Mouse (Mus musculus) common myeloid progenitor, adult 5-6 weeks (primary cell): ENCODE measurements around the gene Xaf1. TPM values are rescaled to one million over a fixed set of nuclear protein-coding genes. Genes with fewer than 3 reads are reported as not detected.

ENCODE experiments used
- ATAC-seq: replicated peaks from 2 replicates; pipeline ENCODE4 v1.8.0; 2016; ENCODE audit warnings: low read depth, mild to moderate bottlenecking, moderate TSS enrichment, inconsistent platforms; ENCODE audit not compliant: poor library complexity, severe bottlenecking
- total RNA-seq: library from RNA; stranded (forward); fragments of 200-1000, 187-1606 nt; gene quantifications from 2 replicates; pipeline ENCODE4 v1.2.3, GENCODE M21; 2017

Gene Xaf1
- 12.7 and 14.6 TPM in 2 replicates for total RNA-seq

DNA sequence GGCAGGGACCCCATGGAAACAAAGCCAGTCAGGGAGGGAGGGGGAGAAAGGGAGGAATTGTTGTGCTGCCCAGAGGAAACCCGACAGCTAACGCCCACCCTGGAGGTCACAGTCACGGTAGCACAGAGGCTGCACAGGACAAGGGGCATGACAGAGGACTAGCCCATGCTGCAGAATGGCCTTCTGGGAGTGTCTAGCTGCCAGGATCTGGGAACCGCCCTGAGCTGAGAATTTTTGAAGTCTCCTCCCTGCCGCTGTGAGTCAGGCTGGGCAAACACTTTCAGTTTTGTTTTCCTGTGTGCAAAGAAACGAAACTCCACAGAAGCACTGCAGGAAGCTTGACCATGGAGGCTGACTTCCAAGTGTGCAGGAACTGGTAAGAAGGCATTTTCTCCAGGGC, at the start of gene Xaf1:
Gene Xaf1, plus strand, starts transcription at position 296 of the 400 bp plus-strand sequence.
- peak; percentile 93 for ATAC-seq

DNA sequence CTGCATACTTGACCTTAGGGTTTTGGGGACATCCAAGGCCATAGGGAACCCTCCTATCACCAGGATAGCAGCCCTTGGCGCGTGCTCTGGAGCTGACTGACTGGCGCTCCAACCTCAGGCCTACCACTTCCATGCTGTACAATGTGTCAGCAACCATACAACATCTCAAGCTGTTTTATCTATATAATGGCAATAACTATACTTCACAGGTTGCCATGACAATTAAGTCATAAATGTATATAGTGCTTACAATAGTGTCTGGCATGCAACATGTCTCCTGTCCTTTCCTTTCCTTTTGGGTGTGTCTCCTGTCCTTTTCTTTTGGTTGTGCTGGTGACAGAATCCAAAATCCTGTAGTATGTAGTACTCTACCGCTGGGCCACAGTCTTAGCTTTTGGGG, 45.8 kb upstream of the Xaf1 start:
- no peak for ATAC-seq

DNA sequence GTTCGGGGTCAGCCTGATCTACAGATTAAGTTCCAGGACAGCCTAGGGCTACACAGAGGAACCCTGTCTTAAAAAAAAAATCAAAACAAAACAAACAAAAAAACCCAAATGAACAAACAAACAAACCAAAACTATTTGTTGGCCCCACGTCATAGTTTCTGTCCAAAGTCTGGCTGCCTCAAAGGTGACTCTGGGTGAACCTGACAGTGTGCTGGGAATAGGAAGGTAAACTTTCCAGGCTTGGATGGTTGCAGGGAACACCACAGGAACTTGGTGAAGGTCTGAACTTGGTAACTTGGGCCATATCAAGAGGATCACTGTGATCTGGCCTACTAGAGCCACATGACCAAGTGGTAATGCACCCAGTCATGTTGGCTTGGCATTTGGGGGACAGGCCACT, 45.0 kb upstream of the Xaf1 start:
- ATAC-seq, result no peak

DNA sequence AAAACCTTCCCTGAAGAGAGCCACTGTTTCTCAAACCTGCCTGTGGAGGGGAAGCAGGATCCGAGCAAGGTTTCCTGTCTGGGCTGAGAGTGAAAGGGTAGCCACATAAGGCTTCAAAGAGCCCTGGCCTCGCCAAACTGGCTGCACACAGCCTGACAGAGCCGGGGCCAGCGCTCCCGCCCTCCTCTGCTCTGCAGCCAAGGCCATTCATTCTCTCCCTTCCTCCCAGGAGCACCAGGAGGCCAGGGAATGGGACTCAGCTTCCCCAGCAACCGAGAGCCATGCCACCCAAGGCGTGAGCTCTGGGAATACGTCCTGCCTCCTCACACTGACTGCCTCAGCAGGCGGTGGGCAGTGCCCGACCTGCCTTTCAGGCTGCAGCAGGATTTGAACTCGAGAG, 35.9 kb upstream of the Xaf1 start:
- ATAC-seq, result no peak

DNA sequence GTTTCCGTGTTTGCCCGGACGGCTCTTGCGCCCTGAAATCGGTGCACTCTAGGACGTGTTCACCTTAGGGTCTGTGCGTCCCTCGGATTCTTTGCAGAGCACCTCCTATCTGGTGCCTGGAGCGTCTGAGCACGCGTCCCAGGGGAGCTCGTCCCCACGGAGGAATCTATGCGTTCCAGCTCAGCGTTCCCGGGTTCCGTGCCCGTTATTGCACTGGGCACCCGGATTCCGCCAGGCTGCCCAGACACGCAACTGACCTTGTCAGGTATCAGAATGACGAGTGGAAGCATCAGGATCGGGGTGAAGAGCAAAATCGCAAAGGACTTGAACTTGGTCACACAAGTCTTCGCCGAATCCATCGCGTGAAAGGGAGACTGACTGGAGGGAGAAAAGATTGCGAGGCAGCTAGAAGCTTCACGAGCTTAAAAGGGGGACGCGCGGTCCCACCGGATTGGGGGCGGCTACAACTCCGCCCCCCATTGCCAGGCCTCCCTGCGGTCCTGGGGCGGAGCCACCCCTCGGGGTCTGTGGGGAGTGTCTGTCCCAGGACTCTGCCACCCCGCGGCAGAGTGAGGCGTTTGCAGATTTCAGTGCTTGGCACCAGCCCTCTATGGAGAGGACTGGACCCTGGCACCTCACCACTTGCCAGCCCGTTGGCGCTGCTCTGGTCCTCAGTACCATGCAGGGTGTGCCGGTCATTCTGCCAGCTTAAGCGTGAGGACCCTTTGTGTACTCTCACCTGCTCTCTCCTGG, 35.0 kb upstream of the Xaf1 start:
- ATAC-seq, result peak; percentile 95

DNA sequence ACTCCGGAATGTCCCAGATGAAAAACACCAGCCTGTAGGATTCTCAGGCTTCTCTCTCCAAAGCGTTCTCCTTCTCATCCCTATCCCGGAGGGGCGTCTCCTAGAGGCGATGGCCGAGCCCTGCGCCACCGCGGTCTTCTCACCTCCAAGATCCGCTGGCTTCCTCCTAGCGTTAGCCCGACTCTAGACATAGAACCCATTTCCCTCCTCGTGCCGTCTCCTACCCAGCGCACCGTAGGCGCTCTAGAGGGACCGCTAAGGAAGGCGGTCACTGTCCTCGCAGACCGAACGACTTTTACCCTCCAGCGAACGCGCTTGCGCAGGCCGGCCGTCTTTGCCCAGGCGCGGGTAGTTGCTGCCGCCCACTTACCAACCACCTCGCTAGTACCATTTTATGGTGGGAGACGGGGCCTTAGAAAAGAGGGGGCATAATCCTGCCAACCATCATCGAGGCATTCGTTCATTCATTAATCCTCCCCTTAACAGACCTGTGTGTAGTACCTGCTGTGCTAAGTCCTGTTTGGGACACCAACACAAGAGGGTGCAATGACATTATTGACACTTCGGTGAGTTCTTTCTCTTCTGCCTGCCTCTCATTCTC, 34.4 kb upstream of the Xaf1 start, which contains the start of gene Slc13a5:
Gene Slc13a5, minus strand, starts transcription at position 263 of the 601 bp plus-strand sequence.
- peak; percentile 57 for ATAC-seq

DNA sequence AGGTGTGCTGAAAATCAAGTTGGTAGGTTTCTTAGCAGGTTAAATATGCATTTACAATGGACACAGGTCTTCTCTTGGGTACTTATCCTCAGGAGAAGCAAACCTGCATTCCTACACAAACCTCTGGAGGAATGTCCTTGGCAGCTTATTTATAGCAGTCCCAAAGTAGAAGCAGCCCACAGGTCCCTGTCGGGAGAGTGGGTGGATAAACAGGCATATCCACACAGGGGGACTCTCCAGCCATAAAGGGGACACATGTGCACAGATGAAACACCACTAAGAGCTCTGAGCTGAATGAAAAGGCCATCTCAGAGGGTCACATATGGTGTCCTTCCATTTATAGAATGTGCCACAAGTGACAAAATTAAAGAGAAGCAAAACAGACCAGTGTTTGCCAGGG, 29.7 kb upstream of the Xaf1 start:
- no peak for ATAC-seq

DNA sequence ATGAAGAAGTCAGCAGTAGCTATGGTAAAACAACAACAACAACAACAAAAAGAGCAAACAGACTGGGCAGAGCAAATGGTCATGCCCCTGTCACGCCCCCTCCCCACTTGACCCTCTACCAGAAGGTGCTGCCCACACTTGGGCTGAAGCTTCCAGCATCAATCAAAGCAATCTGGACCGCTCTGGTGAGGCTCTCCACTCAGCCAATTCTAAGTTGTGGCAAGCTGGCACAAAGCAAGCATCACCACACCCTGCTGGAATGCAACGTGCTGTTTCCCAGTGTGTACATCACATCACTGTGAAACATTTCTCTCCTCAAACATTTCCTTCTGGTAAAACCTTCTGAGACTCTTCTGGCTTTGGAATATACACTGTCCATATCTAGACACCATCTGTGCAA, 28.1 kb upstream of the Xaf1 start:
- ATAC-seq, result no peak

DNA sequence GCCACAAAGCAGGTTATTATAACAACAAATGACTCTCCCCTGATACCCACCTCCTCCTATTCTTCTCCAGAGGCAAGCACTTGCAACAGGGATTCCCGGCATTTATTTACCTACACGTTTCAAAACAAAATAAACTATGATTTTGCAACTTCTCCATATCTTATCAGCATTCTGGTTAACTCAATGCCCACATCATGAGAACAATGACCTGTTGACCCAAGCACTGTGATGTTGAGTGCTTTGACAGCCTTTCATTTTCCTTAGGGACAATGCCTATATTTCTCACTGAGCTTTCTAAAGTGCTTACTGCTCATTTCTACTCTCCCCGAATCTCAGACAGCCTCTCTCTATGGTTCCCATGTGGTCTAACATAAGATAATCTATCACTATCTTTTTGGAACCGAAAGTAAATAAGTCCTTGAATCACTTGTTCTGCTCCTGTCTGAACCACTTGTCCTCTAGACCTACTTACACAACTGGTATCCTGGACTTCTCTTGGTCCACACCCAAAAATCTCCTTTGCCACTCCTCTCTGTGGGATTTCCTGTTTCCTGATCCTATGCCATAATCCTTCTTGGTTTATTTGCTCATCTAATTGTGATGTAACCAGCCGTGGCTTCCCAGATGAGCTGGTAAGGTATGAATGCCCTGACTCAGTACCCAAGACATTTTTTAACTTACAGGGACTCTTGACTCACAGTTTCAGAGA, 20.1 kb upstream of the Xaf1 start:
- ATAC-seq, result no peak

DNA sequence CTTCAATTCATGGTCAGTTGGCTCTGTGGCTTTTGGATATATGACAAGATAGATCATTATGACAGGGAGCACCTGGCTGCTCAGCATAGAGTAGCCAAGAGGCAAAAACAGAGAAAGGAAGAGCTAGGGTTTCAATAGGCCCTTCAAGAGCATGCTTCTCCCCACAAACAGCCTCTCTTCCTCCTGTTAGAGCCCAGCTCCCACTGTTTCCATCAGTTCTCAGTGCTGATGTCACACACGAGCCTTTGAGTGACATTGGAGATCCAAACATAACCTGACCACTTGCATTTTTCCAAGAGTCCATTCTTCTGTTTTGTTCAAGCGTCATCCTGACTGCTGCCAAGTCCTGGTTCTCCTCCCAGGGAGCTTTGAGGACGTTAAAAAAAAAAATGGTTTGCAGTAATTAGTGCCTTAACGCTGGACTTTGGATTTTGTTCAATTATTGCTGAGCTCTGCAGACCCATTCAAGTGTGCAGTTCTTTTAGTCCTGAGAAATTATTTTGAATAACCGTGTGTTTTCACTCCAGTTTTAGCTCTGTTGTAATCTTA, 19.5 kb upstream of the Xaf1 start:
- ATAC-seq, result no peak

DNA sequence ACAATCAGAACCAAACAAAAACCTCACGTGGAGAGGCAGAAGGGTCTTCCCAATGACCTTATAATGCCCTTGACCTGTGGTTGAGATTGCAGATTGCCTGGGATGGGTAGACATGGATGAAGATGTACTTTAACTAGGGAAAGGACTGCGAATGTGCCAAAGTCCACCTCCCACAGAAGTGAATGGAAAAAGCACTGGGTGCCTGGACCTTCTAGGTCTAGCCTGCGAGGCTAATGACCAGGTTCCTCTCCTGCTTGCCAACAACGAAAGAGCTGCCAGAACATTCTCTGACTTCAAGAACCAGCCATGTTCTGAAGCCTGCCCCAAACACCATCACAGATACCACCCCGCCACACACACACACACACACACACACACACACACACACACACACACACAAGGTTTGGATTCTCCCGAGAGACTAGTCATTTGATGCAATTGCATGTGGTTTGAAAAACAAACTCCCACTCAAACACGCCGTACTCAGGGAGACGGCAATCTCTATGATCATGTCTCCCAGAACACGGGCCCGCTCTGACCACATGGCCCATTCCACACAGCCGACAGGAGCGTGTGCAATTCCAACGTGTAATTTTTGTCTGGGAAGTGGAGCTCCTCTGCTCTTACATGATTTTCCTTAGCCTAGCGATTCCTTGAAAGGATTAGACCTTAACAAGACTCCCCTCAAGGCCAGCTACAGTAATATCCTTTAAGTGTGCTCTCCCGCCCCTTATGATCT, 17.8 kb upstream of the Xaf1 start:
- ATAC-seq, result no peak

DNA sequence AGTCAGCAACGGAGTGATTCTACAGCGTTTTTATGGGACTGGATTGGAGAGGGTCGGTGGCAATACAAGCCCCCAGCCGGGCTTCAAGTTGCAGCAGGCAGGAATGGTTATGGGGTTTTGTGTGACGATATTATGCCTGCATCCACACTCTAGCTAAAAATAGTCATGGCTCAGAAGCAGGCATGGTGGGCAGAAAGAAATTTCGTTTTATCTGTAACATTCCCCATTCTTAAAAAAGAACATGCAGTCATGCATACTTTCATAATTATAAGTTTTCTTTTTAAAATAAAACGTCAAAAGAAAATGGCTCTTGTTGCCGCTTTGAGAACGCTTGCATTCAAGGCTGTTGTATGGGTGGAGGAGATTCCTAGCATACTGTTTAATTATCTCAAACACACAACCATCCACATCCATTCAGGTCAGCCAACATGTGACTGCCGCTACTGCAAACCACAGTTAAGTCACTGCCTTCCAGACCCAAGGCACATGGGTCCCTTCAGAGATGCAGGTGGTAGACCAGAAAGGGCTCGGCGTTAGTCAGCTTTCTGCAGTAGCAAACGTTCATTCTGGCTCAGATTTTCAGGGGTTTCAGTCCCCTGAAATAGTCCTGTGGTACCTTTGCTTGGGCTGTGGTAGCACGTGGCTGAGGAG, 16.8 kb upstream of the Xaf1 start:
- ATAC-seq, result no peak

DNA sequence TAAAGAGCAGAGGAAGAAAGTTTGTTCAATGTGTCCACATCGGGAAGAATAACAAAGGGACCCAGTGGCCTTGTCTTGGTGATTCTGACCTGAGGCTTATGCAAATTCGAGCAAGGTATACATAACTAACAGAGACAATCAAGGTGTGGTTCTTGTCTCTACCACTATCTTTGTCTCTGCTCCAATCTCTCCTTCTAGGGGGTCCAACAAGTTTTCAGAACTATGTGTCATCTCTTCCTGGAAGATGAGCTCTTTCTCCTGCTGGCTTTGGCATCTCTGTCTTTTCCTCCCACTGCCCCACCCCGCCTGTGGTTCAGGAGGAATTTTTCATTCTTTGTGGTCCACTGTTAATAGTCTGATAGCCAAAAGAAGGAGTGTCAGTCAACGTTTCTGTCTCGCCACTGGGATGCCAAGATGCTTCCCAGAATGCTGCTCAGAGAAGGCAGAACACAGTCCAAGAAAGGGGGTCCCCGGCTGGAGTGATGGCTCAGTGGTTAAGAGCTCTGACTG, 15.4 kb upstream of the Xaf1 start:
- ATAC-seq, result no peak

DNA sequence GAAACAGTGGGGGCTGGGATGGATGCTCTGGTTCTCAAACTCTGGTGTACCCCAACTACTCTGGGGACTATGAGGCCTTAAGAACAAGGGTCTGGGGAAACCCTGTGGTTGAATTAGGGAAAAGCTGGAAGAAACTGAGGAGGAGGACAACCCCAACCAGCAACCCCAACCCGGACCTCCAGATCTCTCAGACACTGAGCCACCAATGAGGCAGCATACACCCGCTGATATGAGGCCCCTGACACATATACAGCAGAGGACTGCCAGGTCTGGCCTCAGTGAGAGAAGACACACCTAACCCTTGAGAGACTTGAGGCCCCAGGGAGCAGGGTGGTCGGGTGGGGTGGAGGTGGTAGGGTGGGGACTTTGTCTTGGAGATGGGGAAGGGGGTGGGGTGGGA, 14.8 kb upstream of the Xaf1 start:
- no peak for ATAC-seq

DNA sequence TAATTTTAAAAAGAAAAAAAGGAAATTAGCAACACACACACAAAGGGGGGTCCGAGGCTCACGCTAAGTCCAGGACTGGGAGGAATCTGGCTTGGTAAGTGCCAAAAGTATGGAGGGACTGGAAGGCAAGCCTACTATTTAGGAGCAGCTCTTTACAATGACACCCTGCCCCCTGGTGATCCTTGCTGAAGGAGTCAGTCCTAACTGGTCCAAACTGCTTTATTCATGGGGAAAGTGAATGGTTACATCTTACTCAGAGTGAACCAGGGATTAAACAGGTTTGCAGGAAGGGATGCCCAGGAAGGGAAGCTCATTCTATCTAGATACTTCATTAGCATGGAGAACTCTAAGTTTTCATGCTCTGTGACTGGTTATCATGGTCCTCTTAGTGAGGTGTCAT, 14.3 kb upstream of the Xaf1 start:
- ATAC-seq, result no peak

DNA sequence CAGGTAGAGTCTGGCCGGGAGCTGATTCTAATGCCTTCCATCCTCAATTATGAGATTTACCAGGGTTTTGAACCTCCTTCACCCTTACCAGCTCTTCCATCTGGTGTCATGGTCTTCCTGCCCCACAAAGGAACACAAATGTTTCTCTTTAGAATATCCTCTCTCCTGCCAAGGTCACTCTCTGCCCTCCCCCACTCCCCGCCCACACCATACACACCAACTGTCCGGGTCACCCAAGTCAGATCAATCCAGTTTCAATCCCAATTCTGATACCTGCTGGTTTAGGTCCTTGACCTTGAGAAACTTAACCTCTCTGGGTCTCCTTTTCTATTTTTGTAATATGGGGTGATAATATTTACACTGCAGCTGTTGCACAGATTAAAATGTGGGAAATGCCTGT, 13.9 kb upstream of the Xaf1 start:
- no peak for ATAC-seq

DNA sequence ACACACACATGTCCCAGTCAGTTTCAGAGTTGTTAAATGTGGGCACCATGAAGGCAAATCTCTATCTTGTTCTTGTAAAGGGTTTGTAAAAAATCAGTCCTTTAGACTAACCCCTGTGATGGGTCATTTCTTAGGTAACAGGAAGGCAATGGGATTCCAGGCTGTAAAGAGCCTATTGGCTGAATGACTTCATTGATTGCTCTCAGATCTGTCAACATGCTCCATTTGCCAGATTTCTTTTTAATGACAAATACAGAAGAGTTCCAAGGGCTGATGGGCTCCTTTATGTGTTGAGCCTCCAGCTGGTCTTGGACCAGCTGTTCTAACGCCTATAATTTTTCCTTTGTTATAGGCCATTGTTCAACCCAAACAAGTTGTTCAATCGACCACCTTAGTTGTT, 8.3 kb upstream of the Xaf1 start:
- ATAC-seq, result no peak

DNA sequence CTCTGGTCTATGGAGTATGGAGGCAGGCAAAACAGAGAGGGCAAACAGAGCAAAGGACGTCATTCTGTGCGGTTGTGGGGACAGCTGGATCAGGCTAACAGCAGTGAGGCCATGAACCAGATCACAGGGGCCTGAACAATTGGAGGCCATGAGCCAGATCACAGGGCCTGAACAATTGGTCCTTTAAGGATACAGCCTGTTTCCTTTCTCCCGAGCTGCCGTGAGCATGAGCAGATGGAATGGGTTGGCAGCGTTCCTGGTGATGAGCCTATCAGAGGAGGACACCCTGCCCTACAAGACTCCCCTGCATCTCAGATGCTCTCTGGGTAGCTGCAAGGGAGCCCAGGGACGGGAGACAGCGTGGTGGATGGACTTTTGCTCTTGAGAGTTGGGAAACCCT, 801 bp downstream of the Xaf1 start:
- no peak for ATAC-seq

DNA sequence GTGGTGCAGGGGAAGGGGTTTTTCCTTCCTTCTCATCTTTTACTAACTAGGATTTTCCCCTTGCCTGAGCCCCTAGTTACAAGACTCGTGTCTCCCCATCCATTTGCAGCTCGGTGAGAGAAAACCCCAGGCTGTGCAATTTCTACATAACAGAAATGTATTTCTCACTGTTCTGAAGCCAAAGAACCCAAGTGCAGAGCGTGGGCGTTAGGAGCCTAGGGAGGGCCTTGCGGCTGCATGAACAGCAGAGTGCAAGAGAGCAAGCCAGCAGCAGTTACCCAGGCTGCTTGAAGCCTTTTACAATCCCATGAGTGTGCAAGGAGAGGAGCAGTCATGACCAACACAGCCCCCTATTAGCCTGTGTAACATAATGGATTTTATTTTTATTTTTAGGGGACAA, 6.0 kb downstream of the Xaf1 start:
- ATAC-seq, result no peak

DNA sequence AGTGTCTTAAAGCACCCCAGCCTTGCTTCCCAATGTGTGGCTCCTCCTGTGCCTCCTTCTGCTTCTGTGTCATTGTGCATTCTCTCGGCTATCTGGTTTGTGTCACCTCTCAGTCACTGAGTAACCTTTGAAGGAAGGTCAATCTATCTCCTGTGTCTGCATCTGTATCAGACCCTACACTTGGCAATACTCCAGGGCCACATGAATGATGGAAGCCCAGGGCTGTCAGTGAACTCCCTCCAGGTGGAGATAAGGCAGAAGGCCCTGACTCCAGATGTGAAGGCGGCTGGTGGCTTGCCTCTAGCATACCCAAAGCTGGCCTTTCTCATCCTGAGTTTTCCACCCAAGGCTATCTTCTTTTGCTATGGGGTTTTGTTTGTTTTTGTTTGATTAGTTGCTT, 7.6 kb downstream of the Xaf1 start:
- peak; percentile 32; the same call in 1 of the 2 replicates for ATAC-seq
